Mouse (Mus musculus) stomach, embryonic 16.5 days (tissue): ENCODE data around the gene Dip2c. TPM values are rescaled to one million over a fixed set of nuclear protein-coding genes. Genes with fewer than 3 reads are reported as not detected.

ENCODE experiments used
- ATAC-seq: fragments of 200-750 bp; cut with Nextera tagmentation; 2 replicates; pipeline ENCODE4 v1.8.0; 2017; ENCODE audit warnings: moderate number of reproducible peaks, moderate TSS enrichment; ENCODE audit not compliant: insufficient read depth, low FRiP score
- H3K27ac ChIP-seq: fragments of 300-500 bp; sonication (generic); 2 replicates; pipeline ENCODE4 v1.5.1; 2014; ENCODE audit warnings: low read length
- H3K27me3 ChIP-seq: fragments of 300-500 bp; sonication (generic); 2 replicates; pipeline ENCODE4 v1.6.1; 2014; ENCODE audit warnings: low read length, control low read depth, mixed read lengths; ENCODE audit not compliant: control insufficient read depth, insufficient read depth
- H3K36me3 ChIP-seq: fragments of 300-500 bp; sonication (generic); 2 replicates; pipeline ENCODE4 v1.6.1; 2014; ENCODE audit warnings: low read length; ENCODE audit not compliant: control insufficient read depth, insufficient read depth
- H3K4me1 ChIP-seq: fragments of 300-500 bp; sonication (generic); 2 replicates; pipeline ENCODE4 v1.6.1; 2014; ENCODE audit warnings: low read length, control low read depth, mixed read lengths; ENCODE audit not compliant: control insufficient read depth, insufficient read depth
- H3K4me2 ChIP-seq: fragments of 300-500 bp; sonication (generic); 2 replicates; pipeline ENCODE4 v1.6.1; 2014; ENCODE audit warnings: low read depth, low read length, mixed read lengths
- H3K4me3 ChIP-seq: fragments of 300-500 bp; sonication (generic); replicated peaks from 2 replicates; pipeline ENCODE4 v1.5.1; 2014; ENCODE audit warnings: mild to moderate bottlenecking, low read length
- H3K9ac ChIP-seq: fragments of 300-500 bp; sonication (generic); 2 replicates; pipeline ENCODE4 v1.6.1; 2014; ENCODE audit warnings: low read length
- H3K9me3 ChIP-seq: fragments of 300-500 bp; sonication (generic); replicated peaks from 2 replicates; pipeline ENCODE4 v1.6.1; 2016; ENCODE audit warnings: low read length, control low read depth; ENCODE audit not compliant: control insufficient read depth
- WGBS: fragments of 180-500 bp; shearing (Covaris S2); extraction: QIAGEN DNeasy Blood & Tissue Kit; methylation state at CpG from one replicate; pipeline ENCODE4 v1.1.7; 2014; 5-methylcytosine and 5-hydroxymethylcytosine counted together
- polyA plus RNA-seq: library from polyadenylated mRNA; unstranded; fragments of >200 nt; fragmentation: Nextera tagmentation; extraction: Ambion mirVana; gene quantifications from 2 replicates; pipeline ENCODE4 v1.2.1, GENCODE M21; 2015

Dip2c gene
- polyA plus RNA-seq, 1 experiment from 2014 or later, result 4.5 TPM

- no peak for ATAC-seq
- Histone ChIP-seq H3K4me3 (no peak overlapping the region), H3K4me2 (no peak overlapping the region), H3K36me3 (no peaks in the 10 kb centered on the region), H3K27me3 (no peaks in the 10 kb centered on the region), H3K4me1 (no peaks in the 10 kb centered on the region), H3K9me3 (no peaks in the 10 kb centered on the region), H3K27ac (no peak overlapping the region), H3K9ac (no peak overlapping the region)
- 87% methylated on average over 5 of the region's 5 CpGs for WGBS
These were observed 392.9 kb downstream of the Dip2c start for GRCm38 (mm10) chr13:9669246-9669645.

- H3K27ac ChIP-seq, result no peak overlapping the region
- H3K27me3 ChIP-seq, result no peaks in the 10 kb centered on the region
- 96% methylated on average over 1 of the region's 1 CpGs for WGBS
- H3K9ac ChIP-seq, result no peak overlapping the region
- ATAC-seq, result peak; percentile 29; the same call in 1 of the 2 replicates
- H3K4me3 ChIP-seq, result no peak overlapping the region
- no peaks in the 10 kb centered on the region for H3K4me1 ChIP-seq
- H3K4me2 ChIP-seq, result no peak overlapping the region
- H3K9me3 ChIP-seq, result peaks cover 4% of the 10 kb centered on the region; the same call in 1 of the 2 replicates
- H3K36me3 ChIP-seq, result no peaks in the 10 kb centered on the region
These were observed 397.8 kb downstream of the Dip2c start for GRCm38 (mm10) chr13:9674126-9674525.

GRCm38 (mm10) chr13:9681492-9681891 is 405.2 kb downstream of the Dip2c start:
- Histone ChIP-seq H3K4me1 (no peaks in the 10 kb centered on the region), H3K4me3 (no peak overlapping the region), H3K9ac (no peak overlapping the region), H3K36me3 (no peaks in the 10 kb centered on the region), H3K4me2 (no peak overlapping the region), H3K27me3 (no peaks in the 10 kb centered on the region), H3K9me3 (no peaks in the 10 kb centered on the region), H3K27ac (no peak overlapping the region)
- WGBS, result 91% methylated on average over 3 of the region's 3 CpGs
- ATAC-seq, result no peak; the same call in 1 of the 2 replicates

- Histone ChIP-seq H3K27me3 (no peaks in the 10 kb centered on the region), H3K27ac (no peak overlapping the region), H3K36me3 (no peaks in the 10 kb centered on the region), H3K4me3 (no peak overlapping the region), H3K9ac (no peak overlapping the region), H3K9me3 (no peaks in the 10 kb centered on the region), H3K4me2 (no peak overlapping the region), H3K4me1 (no peaks in the 10 kb centered on the region)
- no peak for ATAC-seq
- 90% methylated on average over 4 of the region's 4 CpGs for WGBS
These were observed 407.0 kb downstream of the Dip2c start for GRCm38 (mm10) chr13:9683280-9683679.

- H3K9me3 ChIP-seq, result no peaks in the 10 kb centered on the region
- 0 out of 2 replicates have a peak, but pooled peaks cover 9% of the 10 kb centered on the region for H3K36me3 ChIP-seq
- no peaks in the 10 kb centered on the region for H3K4me1 ChIP-seq
- ATAC-seq, result no peak
- no peak overlapping the region for H3K4me2 ChIP-seq
- H3K9ac ChIP-seq, result no peak overlapping the region
- no peaks in the 10 kb centered on the region for H3K27me3 ChIP-seq
- H3K27ac ChIP-seq, result no peak overlapping the region
- no peak overlapping the region for H3K4me3 ChIP-seq
- 95% methylated on average over 11 of the region's 11 CpGs for WGBS
These were observed 408.0 kb downstream of the Dip2c start for GRCm38 (mm10) chr13:9684153-9684923.

GRCm38 (mm10) chr13:9686261-9686660 is 409.9 kb downstream of the Dip2c start:
- H3K9ac ChIP-seq, result no peak overlapping the region
- 93% methylated on average over 7 of the region's 7 CpGs for WGBS
- no peak overlapping the region for H3K4me3 ChIP-seq
- H3K27me3 ChIP-seq, result no peaks in the 10 kb centered on the region
- no peak overlapping the region for H3K27ac ChIP-seq
- H3K9me3 ChIP-seq, result no peaks in the 10 kb centered on the region
- H3K36me3 ChIP-seq, result peaks cover 26% of the 10 kb centered on the region
- ATAC-seq, result no peak
- no peaks in the 10 kb centered on the region for H3K4me1 ChIP-seq
- H3K4me2 ChIP-seq, result no peak overlapping the region

GRCm38 (mm10) chr13:9686765-9687164 is 410.4 kb downstream of the Dip2c start:
- H3K27ac ChIP-seq, result no peak overlapping the region
- no peaks in the 10 kb centered on the region for H3K27me3 ChIP-seq
- peaks cover 29% of the 10 kb centered on the region for H3K36me3 ChIP-seq
- no peak overlapping the region for H3K4me3 ChIP-seq
- WGBS, result 93% methylated on average over 11 of the region's 11 CpGs
- H3K4me1 ChIP-seq, result no peaks in the 10 kb centered on the region
- no peak overlapping the region for H3K4me2 ChIP-seq
- no peaks in the 10 kb centered on the region for H3K9me3 ChIP-seq
- H3K9ac ChIP-seq, result no peak overlapping the region
- ATAC-seq, result no peak

GRCm38 (mm10) chr13:9689366-9689765 is 413.0 kb downstream of the Dip2c start:
- no peak; the same call in 1 of the 2 replicates for ATAC-seq
- Histone ChIP-seq H3K4me2 (no peak overlapping the region), H3K27me3 (no peaks in the 10 kb centered on the region), H3K4me3 (no peak overlapping the region), H3K9me3 (no peaks in the 10 kb centered on the region), H3K9ac (no peak overlapping the region), H3K27ac (no peak overlapping the region), H3K4me1 (no peaks in the 10 kb centered on the region), H3K36me3 (peaks cover 38% of the 10 kb centered on the region)
- 76% methylated on average over 16 of the region's 16 CpGs for whole genome bisulfite sequencing

GRCm38 (mm10) chr13:9692876-9693275 is 416.5 kb downstream of the Dip2c start:
- no peak overlapping the region for H3K4me2 ChIP-seq
- peaks cover 48% of the 10 kb centered on the region for H3K36me3 ChIP-seq
- no peaks in the 10 kb centered on the region for H3K27me3 ChIP-seq
- no peak overlapping the region for H3K9ac ChIP-seq
- WGBS, result 73% methylated on average over 3 of the region's 3 CpGs
- H3K4me1 ChIP-seq, result no peaks in the 10 kb centered on the region
- no peak overlapping the region for H3K27ac ChIP-seq
- no peaks in the 10 kb centered on the region for H3K9me3 ChIP-seq
- no peak overlapping the region for H3K4me3 ChIP-seq
- no peak for ATAC-seq
